Mouse (Mus musculus) lung, postnatal 0 days (tissue): ENCODE data around the gene Gal3st3. TPM values are rescaled to one million over a fixed set of nuclear protein-coding genes. Genes with fewer than 3 reads are reported as not detected.

ENCODE experiments used
- ATAC-seq: fragments of 200-750 bp; cut with Nextera tagmentation; 2 replicates; pipeline ENCODE4 v1.8.0; 2017; ENCODE audit warnings: moderate library complexity
- DNase-seq: peaks from one replicate; pipeline ENCODE4 v3.0.0-alpha.2; 2016; ENCODE audit warnings: low spot score
- H3K27ac ChIP-seq: fragments of 300-500 bp; sonication (generic); 2 replicates; pipeline ENCODE4 v1.5.1; 2014; ENCODE audit warnings: antibody characterized with exemption, mild to moderate bottlenecking, low read length, mixed read lengths
- H3K27me3 ChIP-seq: fragments of 300-500 bp; sonication (generic); replicated peaks from 2 replicates; pipeline ENCODE4 v1.6.1; 2014; ENCODE audit warnings: low read length, mixed read lengths; ENCODE audit not compliant: insufficient read depth
- H3K36me3 ChIP-seq: fragments of 300-500 bp; sonication (generic); 2 replicates; pipeline ENCODE4 v1.6.1; 2014; ENCODE audit warnings: low read length, mixed read lengths; ENCODE audit not compliant: insufficient read depth
- H3K4me1 ChIP-seq: fragments of 300-500 bp; sonication (generic); 2 replicates; pipeline ENCODE4 v1.6.1; 2014; ENCODE audit warnings: antibody characterized with exemption, low read depth, low read length, mixed read lengths; ENCODE audit not compliant: insufficient read depth
- H3K4me2 ChIP-seq: fragments of 300-500 bp; sonication (generic); replicated peaks from 2 replicates; pipeline ENCODE4 v1.6.1; 2014; ENCODE audit warnings: low read depth, mild to moderate bottlenecking, low read length, moderate library complexity, mixed read lengths
- H3K4me3 ChIP-seq: fragments of 300-500 bp; sonication (generic); 2 replicates; pipeline ENCODE4 v1.5.1; 2014; ENCODE audit warnings: low read depth, low read length
- H3K9ac ChIP-seq: fragments of 300-500 bp; sonication (generic); replicated peaks from 2 replicates; pipeline ENCODE4 v1.6.1; 2014; ENCODE audit warnings: low read depth, mild to moderate bottlenecking
- H3K9me3 ChIP-seq: fragments of 300-500 bp; sonication (generic); 2 replicates; pipeline ENCODE4 v1.6.1; 2016; ENCODE audit warnings: low read length, mixed read lengths
- CTCF ChIP-seq: IDR thresholded peaks from 2 replicates; pipeline ENCODE4 v1.5.1; 2016; ENCODE audit warnings: antibody characterized with exemption, mild to moderate bottlenecking
- EP300 ChIP-seq: IDR thresholded peaks from 2 replicates; pipeline ENCODE4 v1.6.1; 2016; ENCODE audit warnings: antibody characterized with exemption, mild to moderate bottlenecking, control low read depth
- WGBS: fragments of 180-500 bp; shearing (Covaris S2); extraction: QIAGEN DNeasy Blood & Tissue Kit; methylation state at CpG from one replicate; pipeline ENCODE4 v1.1.7; 2014; 5-methylcytosine and 5-hydroxymethylcytosine counted together
- polyA plus RNA-seq: library from polyadenylated mRNA; unstranded; fragments of >200 nt; fragmentation: Nextera tagmentation; extraction: Ambion mirVana; gene quantifications from 2 replicates; pipeline ENCODE4 v1.2.1, GENCODE M21; 2015

Gal3st3 gene
- polyA plus RNA-seq, 1 experiment from 2014 or later: 0.55 TPM

DNA sequence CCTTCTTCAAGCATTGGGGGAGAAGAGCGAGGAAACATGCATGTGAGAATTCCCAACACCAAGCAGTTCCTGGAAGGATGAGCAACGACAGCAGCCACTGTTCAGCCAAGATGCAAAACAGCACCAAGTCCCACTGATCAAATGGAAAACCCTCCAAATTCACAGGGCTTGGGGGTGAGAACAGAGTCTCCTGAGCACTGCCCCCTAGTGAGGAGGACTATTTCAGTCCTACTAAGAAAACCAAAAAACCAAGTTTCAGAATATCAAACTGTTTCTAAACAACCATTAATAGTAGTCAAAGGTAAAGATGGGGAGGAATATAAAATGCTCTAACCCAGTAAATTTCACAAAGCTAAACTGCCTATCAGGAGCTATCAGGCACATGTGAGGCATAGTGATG is 21.6 kb upstream of the Gal3st3 start:
- Histone ChIP-seq H3K4me2 (no peak overlapping the region), H3K4me3 (no peak overlapping the region), H3K9me3 (no peaks in the 10 kb centered on the region), H3K4me1 (peaks cover 10% of the 10 kb centered on the region; the same call in 1 of the 2 replicates), H3K9ac (no peak overlapping the region), H3K27me3 (no peaks in the 10 kb centered on the region), H3K27ac (no peak overlapping the region), H3K36me3 (peaks cover 24% of the 10 kb centered on the region)
- DNase-seq (no peak), ATAC-seq (no peak)
- 81% methylated on average over 2 of the region's 2 CpGs for WGBS
- TF ChIP-seq CTCF (peak; percentile 27), EP300 (no peak)

DNA sequence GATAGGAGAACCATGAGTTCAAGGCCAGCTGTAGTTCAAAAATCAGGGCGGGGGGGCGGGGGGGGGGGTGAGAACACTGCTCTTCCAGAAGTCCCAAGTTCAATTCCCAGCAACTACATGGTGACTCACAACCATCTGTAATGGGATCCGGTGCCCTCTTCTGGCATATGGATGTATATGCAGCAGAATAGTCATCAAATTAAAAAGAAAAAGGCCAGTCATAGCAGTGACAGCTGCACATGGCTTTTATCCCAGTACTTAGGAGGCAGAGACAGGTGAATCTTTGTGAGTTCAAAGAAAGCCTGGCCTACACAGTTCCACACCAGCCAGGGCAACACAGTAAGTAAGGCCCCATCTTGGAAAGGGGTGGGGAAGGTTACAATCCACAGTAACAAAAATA is 21.0 kb upstream of the Gal3st3 start:
- Histone ChIP-seq H3K27ac (no peak overlapping the region), H3K9me3 (no peaks in the 10 kb centered on the region), H3K9ac (no peak overlapping the region), H3K4me3 (no peak overlapping the region), H3K4me1 (peaks cover 4% of the 10 kb centered on the region; the same call in 1 of the 2 replicates), H3K36me3 (peaks cover 24% of the 10 kb centered on the region), H3K27me3 (no peaks in the 10 kb centered on the region), H3K4me2 (no peak overlapping the region)
- DNase-seq: no peak
- TF ChIP-seq CTCF (peak; percentile 53), EP300 (no peak)
- WGBS: 98% methylated on average over 3 of the region's 3 CpGs
- ATAC-seq: no peak

DNA sequence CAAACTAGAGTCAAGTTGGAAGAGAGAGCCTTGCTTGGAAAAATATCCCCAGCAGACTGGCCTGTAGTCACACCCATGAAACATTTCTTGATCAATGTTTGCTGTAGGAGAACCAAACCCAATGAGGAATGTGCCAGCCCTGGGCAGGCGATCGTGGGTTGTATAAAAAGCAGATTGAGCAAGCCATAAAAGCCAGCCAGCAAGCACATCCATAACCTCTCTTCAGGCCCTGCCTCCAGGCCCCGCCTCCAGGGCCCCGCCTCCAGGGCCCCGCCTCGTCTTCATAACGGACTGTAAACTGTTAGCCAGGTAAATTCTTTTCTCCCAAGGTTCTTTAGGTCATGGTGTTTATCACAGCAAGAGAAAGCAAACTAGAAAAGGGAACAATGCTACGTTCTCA is 19.8 kb upstream of the Gal3st3 start:
- no peak overlapping the region for H3K27ac ChIP-seq
- no peak overlapping the region for H3K4me2 ChIP-seq
- no peak overlapping the region for H3K9ac ChIP-seq
- no peaks in the 10 kb centered on the region for H3K27me3 ChIP-seq
- H3K4me1 ChIP-seq: peaks cover 4% of the 10 kb centered on the region; the same call in 1 of the 2 replicates
- ATAC-seq (peak; percentile 64), DNase-seq (peak; percentile 63)
- H3K9me3 ChIP-seq: no peaks in the 10 kb centered on the region
- 61% methylated on average over 8 of the region's 8 CpGs for WGBS
- no peak overlapping the region for H3K4me3 ChIP-seq
- no peak for TF ChIP-seq EP300
- TF ChIP-seq CTCF: no peak
- H3K36me3 ChIP-seq: peaks cover 29% of the 10 kb centered on the region

- DNase-seq (peak; percentile 100), ATAC-seq (peak; percentile 98)
- TF ChIP-seq CTCF: peak; percentile 84
- TF ChIP-seq EP300: peak; percentile 75
- no peaks in the 10 kb centered on the region for H3K9me3 ChIP-seq
- H3K4me1 ChIP-seq: peaks cover 17% of the 10 kb centered on the region; the same call in 1 of the 2 replicates
- H3K27ac ChIP-seq: peak within 1 kb of the TSS; percentile 65
- H3K9ac ChIP-seq: peak within 1 kb of the TSS; percentile 52
- H3K36me3 ChIP-seq: peaks cover 18% of the 10 kb centered on the region
- H3K4me3 ChIP-seq: peak within 1 kb of the TSS; percentile 68
- under 1% methylated on average over 42 of the region's 46 CpGs for WGBS
- no peaks in the 10 kb centered on the region for H3K27me3 ChIP-seq
- H3K4me2 ChIP-seq: peak within 1 kb of the TSS; percentile 66
Observed at GRCm38 (mm10) chr19:5294972-5295735, 3.0 kb upstream of the Gal3st3 start, which contains the start of gene Sf3b2. TSS of gene Sf3b2 (minus strand) at chr19:5295455.

GRCm38 (mm10) chr19:5295736-5296075 is 2.4 kb upstream of the Gal3st3 start:
- TF ChIP-seq EP300 (0 out of 2 replicates have a peak, but pooled peaks have one; percentile 7), CTCF (no peak)
- H3K36me3 ChIP-seq: peaks cover 13% of the 10 kb centered on the region
- WGBS: 6% methylated on average over 13 of the region's 13 CpGs
- 0 out of 2 replicates have a peak overlapping the region, but pooled peaks have one; percentile 41 for H3K9ac ChIP-seq
- ATAC-seq (peak; percentile 23), DNase-seq (no peak)
- no peaks in the 10 kb centered on the region for H3K27me3 ChIP-seq
- no peaks in the 10 kb centered on the region for H3K9me3 ChIP-seq
- peaks cover 17% of the 10 kb centered on the region; the same call in 1 of the 2 replicates for H3K4me1 ChIP-seq
- H3K4me2 ChIP-seq: peak overlapping the region; percentile 66
- peak overlapping the region; percentile 68 for H3K4me3 ChIP-seq
- peak overlapping the region; percentile 65 for H3K27ac ChIP-seq

GRCm38 (mm10) chr19:5296630-5297029 is 1.5 kb upstream of the Gal3st3 start:
- H3K4me2 ChIP-seq: no peak overlapping the region
- no peak overlapping the region for H3K27ac ChIP-seq
- no peak for DNase-seq
- H3K36me3 ChIP-seq: peaks cover 8% of the 10 kb centered on the region
- no peak for ATAC-seq
- WGBS: 38% methylated on average over 5 of the region's 5 CpGs
- no peaks in the 10 kb centered on the region for H3K27me3 ChIP-seq
- peaks cover 17% of the 10 kb centered on the region; the same call in 1 of the 2 replicates for H3K4me1 ChIP-seq
- TF ChIP-seq EP300 (no peak), CTCF (no peak)
- H3K9ac ChIP-seq: no peak overlapping the region
- H3K9me3 ChIP-seq: no peaks in the 10 kb centered on the region
- H3K4me3 ChIP-seq: no peak overlapping the region
